Mouse (Mus musculus): ENCODE measurements around the gene Cntf.

Cntf gene

DNA sequence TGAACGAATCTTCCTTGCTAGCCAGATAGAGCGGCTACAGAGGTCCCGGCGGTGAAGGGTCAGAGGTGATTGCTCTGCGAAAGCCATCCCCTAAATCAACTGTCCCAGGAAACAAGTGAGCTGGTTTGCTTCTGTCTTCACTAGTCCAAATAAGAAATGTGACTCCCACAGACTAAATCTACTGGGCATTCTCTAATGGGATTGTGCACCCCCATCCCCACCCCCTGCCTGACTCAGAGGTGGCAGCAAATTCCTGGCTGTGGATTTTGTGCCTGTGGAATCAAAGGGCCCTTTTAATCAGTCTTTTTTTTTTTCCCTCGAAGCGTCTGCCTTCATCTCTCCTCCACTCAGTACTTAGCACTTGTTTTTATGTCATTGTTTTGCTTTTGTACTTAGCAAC lies at the start of gene Cntf:
TSS of gene Cntf (minus strand) at position 325 of the 400 bp plus-strand sequence.
- no peak for ATAC-seq (ENCODE audit: insufficient number of reproducible peaks, low FRiP score, low TSS enrichment)

DNA sequence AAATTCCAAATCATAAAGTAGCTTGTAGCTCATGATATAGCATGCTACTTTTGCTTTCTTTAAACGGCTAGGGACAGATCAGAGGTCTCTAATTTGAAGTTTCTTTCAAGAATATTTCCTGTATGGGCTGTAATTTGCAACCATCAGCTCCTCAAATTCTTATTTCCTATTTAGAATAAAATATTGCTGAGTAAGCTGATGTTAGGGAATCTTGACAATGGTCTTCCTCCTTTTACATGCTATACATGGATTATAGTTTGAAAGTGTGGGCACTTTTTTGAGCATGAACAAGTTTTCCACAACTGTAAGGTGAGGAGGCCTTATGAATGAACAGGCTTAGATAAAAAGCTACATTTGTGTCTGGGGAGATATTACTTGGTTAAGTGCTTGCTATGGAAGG lies 48.5 kb upstream of the Cntf start:
- ATAC-seq (ENCODE audit: insufficient number of reproducible peaks, low FRiP score, low TSS enrichment): no peak

DNA sequence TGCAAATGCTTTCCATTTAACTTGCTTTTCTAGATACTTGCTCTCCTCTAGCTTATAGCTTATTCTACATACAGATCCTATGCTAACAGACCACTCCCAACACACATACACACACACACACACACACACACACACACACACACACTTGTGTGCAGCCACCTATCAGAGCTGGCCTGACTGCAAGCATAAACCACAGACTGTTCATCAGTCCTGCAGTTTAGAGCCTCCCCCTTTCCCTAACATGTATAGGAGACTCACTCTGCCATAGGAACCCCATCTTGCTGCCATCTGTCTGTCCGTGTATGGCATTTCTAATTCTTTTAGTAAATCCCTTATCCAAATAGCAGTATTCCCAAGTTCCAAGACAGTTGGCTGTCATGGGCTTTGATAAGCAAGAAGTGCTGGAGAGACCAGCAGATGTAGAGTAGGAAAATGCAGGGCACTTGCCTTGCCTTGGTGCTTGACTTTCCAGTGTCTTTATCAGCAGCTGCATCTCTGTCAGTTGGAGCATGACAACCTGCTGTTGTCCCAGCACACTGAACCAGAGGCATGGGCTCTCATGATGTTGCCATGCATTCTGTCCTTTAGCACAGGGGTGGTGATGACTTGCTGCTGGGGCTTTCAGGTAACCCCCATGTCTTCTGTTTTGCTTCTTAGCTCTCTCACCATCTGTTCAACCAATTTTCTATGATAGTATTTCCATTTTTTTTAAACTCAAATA lies 47.4 kb upstream of the Cntf start:
- no peak for ATAC-seq (ENCODE audit: insufficient number of reproducible peaks, low FRiP score, low TSS enrichment)

GRCm38 (mm10) chr19:12806214-12806613 lies 40.8 kb upstream of the Cntf start:
- no peak for ATAC-seq (ENCODE audit: insufficient number of reproducible peaks, low FRiP score, low TSS enrichment)

- ATAC-seq (ENCODE audit: insufficient number of reproducible peaks, low FRiP score, low TSS enrichment): no peak
These were observed 40.3 kb upstream of the Cntf start for GRCm38 (mm10) chr19:12805730-12806129.

- ATAC-seq (ENCODE audit: insufficient number of reproducible peaks, low FRiP score, low TSS enrichment): no peak
These were observed 38.8 kb upstream of the Cntf start for GRCm38 (mm10) chr19:12804237-12804636.

DNA sequence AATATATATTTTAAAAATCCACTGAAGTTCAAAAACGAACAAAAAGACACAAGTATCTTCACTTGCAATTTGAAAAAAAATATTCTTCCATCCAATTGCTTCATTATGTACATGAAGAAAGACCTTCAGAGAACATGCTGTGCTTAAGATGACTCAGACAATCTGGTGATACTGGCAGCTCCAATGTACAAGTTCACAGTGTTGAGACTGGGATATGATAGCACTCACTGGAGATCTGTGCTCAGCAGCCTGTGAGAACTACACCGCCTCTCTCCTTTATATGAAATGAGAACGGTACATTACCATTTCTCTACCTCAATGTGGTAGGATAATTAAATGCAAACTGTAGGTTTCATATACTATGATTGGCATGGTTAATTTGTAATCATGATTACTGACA lies 37.4 kb upstream of the Cntf start:
- ATAC-seq (ENCODE audit: insufficient number of reproducible peaks, low FRiP score, low TSS enrichment): no peak

DNA sequence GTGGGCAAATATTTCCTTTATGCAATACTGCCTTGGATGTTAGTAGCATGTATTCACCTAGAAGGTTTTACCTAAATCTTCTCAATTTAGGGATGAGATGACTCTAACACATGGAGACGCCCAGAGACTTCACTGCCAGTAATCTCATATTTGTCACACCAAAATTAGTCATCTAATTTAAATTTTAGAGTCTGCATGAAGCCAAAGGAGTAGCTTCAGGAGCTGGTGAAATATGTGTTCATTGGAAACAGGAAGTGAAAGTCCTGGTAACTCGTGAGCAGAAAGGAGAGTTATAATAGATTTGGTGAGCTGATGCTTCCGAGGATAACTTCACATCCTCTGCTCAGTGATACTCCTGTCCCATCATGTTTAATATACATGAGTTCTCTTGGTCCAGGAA lies 35.6 kb upstream of the Cntf start:
- no peak for ATAC-seq (ENCODE audit: insufficient number of reproducible peaks, low FRiP score, low TSS enrichment)

- ATAC-seq (ENCODE audit: insufficient number of reproducible peaks, low FRiP score, low TSS enrichment): no peak
These were observed 35.2 kb upstream of the Cntf start for GRCm38 (mm10) chr19:12800621-12801020.

GRCm38 (mm10) chr19:12799081-12799480 lies 33.6 kb upstream of the Cntf start:
- ATAC-seq (ENCODE audit: insufficient number of reproducible peaks, low FRiP score, low TSS enrichment): no peak

- no peak for ATAC-seq (ENCODE audit: insufficient number of reproducible peaks, low FRiP score, low TSS enrichment)
These were observed 33.0 kb upstream of the Cntf start for GRCm38 (mm10) chr19:12798404-12798803.

- no peak for ATAC-seq (ENCODE audit: insufficient number of reproducible peaks, low FRiP score, low TSS enrichment)
These were observed 31.6 kb upstream of the Cntf start for GRCm38 (mm10) chr19:12797071-12797470.

DNA sequence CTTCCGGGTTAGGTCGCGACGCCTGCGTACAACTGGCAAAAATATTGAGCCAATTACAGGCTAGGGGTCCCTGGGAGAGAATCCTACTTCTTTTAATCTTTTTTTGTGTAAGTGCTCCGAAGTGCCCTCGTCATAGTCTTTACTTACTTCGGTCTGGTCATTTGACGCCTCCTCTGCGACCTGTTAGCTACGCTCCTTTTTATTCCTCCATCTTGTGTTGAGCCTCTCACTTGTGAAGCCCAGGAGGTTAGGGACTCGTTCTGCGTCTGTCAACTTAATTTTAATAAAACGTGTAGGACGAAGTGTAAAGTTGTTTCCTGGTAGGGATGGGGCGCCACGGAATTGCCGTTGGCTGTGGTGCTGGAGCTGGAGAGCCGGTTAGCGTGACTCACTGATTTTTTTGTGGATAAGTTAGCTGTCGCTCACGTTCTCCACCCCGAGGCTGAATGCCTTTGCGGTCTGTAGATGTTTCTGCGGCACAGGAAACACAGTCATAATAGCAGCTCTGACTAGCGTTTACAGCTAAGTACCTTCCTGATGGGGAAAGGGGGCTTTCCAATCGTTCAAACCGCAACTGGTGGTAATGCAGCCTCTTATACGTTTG lies 31.0 kb upstream of the Cntf start:
- ATAC-seq (ENCODE audit: insufficient number of reproducible peaks, low FRiP score, low TSS enrichment): 0 out of 2 replicates have a peak, but pooled peaks have one; percentile 4

- peak; percentile 93 for ATAC-seq (ENCODE audit: insufficient number of reproducible peaks, low FRiP score, low TSS enrichment)
These were observed 30.3 kb upstream of the Cntf start, which contains the start of the genes Zfp91 and Lpxn for GRCm38 (mm10) chr19:12795511-12796327. Gene Zfp91 (minus strand): TSS chr19:12796126. Gene Lpxn (plus strand): TSS chr19:12796193.

DNA sequence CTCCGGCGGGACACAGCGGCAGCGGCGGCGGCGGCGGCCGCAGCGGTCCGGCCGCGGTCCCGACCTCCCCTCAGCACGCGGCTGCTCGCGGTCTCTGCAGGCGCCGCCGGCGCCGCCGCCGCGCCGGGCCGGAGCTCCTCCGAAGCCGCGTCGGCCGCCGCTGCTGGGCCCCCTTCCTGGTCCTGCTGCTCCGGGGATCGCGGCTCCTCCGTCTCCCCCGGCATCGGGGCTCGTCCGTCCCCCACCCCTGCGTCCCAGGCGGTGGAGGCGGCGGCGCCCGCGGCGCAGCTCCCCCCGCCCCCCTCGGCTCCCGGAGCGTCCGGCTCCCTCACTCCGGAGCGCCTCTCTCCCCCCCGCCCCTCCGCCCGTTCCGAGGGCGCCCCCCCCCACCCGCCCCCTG lies 29.7 kb upstream of the Cntf start:
- peak; percentile 42 for ATAC-seq (ENCODE audit: insufficient number of reproducible peaks, low FRiP score, low TSS enrichment)

GRCm38 (mm10) chr19:12794056-12795044 lies 28.9 kb upstream of the Cntf start:
- ATAC-seq (ENCODE audit: insufficient number of reproducible peaks, low FRiP score, low TSS enrichment): peak; percentile 36

GRCm38 (mm10) chr19:12792374-12792773 lies 26.9 kb upstream of the Cntf start:
- ATAC-seq (ENCODE audit: insufficient number of reproducible peaks, low FRiP score, low TSS enrichment): no peak

GRCm38 (mm10) chr19:12787721-12788120 lies 22.3 kb upstream of the Cntf start:
- no peak for ATAC-seq (ENCODE audit: insufficient number of reproducible peaks, low FRiP score, low TSS enrichment)

- ATAC-seq (ENCODE audit: insufficient number of reproducible peaks, low FRiP score, low TSS enrichment): no peak
These were observed 21.5 kb upstream of the Cntf start for GRCm38 (mm10) chr19:12786803-12787395.

GRCm38 (mm10) chr19:12780437-12780836 lies 15.0 kb upstream of the Cntf start:
- no peak for ATAC-seq (ENCODE audit: insufficient number of reproducible peaks, low FRiP score, low TSS enrichment)
